Mouse (Mus musculus) liver, adult 2 months (tissue): ENCODE data around the gene Lpar5.

ENCODE experiments used
- CTCF ChIP-seq: fragments of 200-500 bp; IDR thresholded peaks from 2 replicates; pipeline ENCODE4 v1.5.1; 2011; ENCODE audit warnings: low read depth, low read length, control low read depth
- POLR2A ChIP-seq: fragments of 200-500 bp; IDR thresholded peaks from 2 replicates; pipeline ENCODE4 v1.6.1; 2011; ENCODE audit warnings: low read length, control low read depth; ENCODE audit not compliant: insufficient read depth; ENCODE audit errors: extremely low read depth

GRCm38 (mm10) chr6:125082801-125083386 lies 15.2 kb downstream of the Lpar5 start:
- TF ChIP-seq POLR2A (no peak), CTCF (no peak)
